Mouse (Mus musculus): ENCODE measurements around the gene Herc4. TPM values are rescaled to one million over a fixed set of nuclear protein-coding genes. Genes with fewer than 3 reads are reported as not detected.

The Herc4 gene
- polyA plus RNA-seq, 1 experiment from 2014 or later, result 27.9 TPM

DNA sequence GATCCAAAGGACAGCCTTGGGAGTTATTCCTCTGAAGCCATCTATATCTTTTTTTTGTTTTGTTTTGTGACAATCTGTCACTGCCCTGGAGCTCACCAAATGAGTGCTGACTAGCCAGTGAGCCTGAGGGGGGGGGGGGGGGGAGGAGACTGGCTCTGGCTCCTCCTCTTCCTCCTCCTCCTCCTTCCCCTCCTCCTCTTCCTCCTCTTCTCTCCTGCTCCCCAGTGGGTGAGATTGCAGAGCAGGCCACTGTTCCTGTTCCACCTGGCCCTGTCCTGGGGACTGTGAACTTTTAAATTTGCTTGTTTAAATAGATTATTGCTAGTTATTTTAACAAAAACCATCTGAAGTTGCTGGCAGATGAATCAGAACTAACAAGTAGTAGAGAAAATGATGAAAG lies 28.8 kb downstream of the Herc4 start:
- Histone ChIP-seq H3K4me3 (ENCODE audit: low read depth, low read length) (peak overlapping the region; percentile 32), H3K9me3 (replicated peaks; ENCODE audit: control insufficient read depth, low read length) (no peaks in the 10 kb centered on the region), H3K4me2 (ENCODE audit: low read depth, low read length) (peak overlapping the region; percentile 60), H3K4me1 (ENCODE audit: control insufficient read depth, low read depth, low read length) (peaks cover 35% of the 10 kb centered on the region), H3K36me3 (ENCODE audit: control insufficient read depth, insufficient read depth) (peaks cover 25% of the 10 kb centered on the region), H3K9ac (ENCODE audit: low read depth, low read length) (no peak overlapping the region), H3K27me3 (ENCODE audit: control insufficient read depth, insufficient read depth, low read depth, low read length) (no peaks in the 10 kb centered on the region), H3K27ac (ENCODE audit: low read length) (peak overlapping the region; percentile 92)
- peak; percentile 74 for ATAC-seq (ENCODE audit: low read depth)

- peak overlapping the region; percentile 60 for H3K4me2 ChIP-seq (ENCODE audit: low read depth, low read length)
- peak; percentile 83 for ATAC-seq (ENCODE audit: low read depth)
- peak overlapping the region; percentile 32 for H3K4me3 ChIP-seq (ENCODE audit: low read depth, low read length)
- H3K4me1 ChIP-seq (ENCODE audit: control insufficient read depth, low read depth, low read length), result peaks cover 39% of the 10 kb centered on the region
- H3K27ac ChIP-seq (ENCODE audit: low read length), result peak overlapping the region; percentile 92
- H3K9ac ChIP-seq (ENCODE audit: low read depth, low read length), result 0 out of 2 replicates have a peak overlapping the region, but pooled peaks have one; percentile 26
- peaks cover 25% of the 10 kb centered on the region for H3K36me3 ChIP-seq (ENCODE audit: control insufficient read depth, insufficient read depth)
- no peaks in the 10 kb centered on the region for H3K9me3 ChIP-seq (replicated peaks; ENCODE audit: control insufficient read depth, low read length)
- no peaks in the 10 kb centered on the region for H3K27me3 ChIP-seq (ENCODE audit: control insufficient read depth, insufficient read depth, low read depth, low read length)
- WGBS (ENCODE audit: insufficient replicate concordance), result 52% methylated on average over 5 of the region's 5 CpGs
Observed at GRCm38 (mm10) chr10:63272868-63273267, 29.3 kb downstream of the Herc4 start.

DNA sequence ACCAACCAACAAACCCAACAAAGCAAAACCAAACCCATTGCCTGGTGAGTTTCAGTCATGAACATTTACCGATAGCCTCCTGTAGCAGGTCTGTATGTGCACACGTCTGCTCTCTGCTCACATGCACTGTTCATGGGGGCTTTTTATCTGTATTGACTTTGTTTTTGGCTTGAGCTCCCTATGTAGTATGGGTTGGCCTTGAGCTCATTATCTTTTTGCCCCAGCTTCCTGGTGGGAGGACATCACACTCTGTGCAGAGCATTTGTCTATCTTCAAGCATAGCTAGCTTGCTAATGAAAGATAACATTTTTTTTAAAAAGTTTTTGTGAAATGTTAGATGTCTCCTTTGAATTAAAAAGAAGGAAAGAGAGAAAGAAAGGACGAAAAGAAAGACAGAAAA lies 33.4 kb downstream of the Herc4 start:
- Histone ChIP-seq H3K4me1 (ENCODE audit: control insufficient read depth, low read depth, low read length) (peaks cover 37% of the 10 kb centered on the region), H3K4me3 (ENCODE audit: low read depth, low read length) (peak overlapping the region; percentile 46), H3K9ac (ENCODE audit: low read depth, low read length) (peak overlapping the region; percentile 51), H3K4me2 (ENCODE audit: low read depth, low read length) (peak overlapping the region; percentile 57), H3K9me3 (replicated peaks; ENCODE audit: control insufficient read depth, low read length) (no peaks in the 10 kb centered on the region), H3K27me3 (ENCODE audit: control insufficient read depth, insufficient read depth, low read depth, low read length) (no peaks in the 10 kb centered on the region), H3K27ac (ENCODE audit: low read length) (peak overlapping the region; percentile 95), H3K36me3 (ENCODE audit: control insufficient read depth, insufficient read depth) (peaks cover 22% of the 10 kb centered on the region)
- WGBS (ENCODE audit: insufficient replicate concordance), result 25% methylated on average over 3 of the region's 3 CpGs
- peak; percentile 90 for ATAC-seq (ENCODE audit: low read depth)

GRCm38 (mm10) chr10:63279851-63280250 lies 36.2 kb downstream of the Herc4 start:
- no peak for ATAC-seq (ENCODE audit: low read depth)
- H3K9me3 ChIP-seq (replicated peaks; ENCODE audit: control insufficient read depth, low read length), result no peaks in the 10 kb centered on the region
- no peak overlapping the region for H3K4me3 ChIP-seq (ENCODE audit: low read depth, low read length)
- H3K9ac ChIP-seq (ENCODE audit: low read depth, low read length), result no peak overlapping the region
- no peak overlapping the region for H3K27ac ChIP-seq (ENCODE audit: low read length)
- no peak overlapping the region for H3K4me2 ChIP-seq (ENCODE audit: low read depth, low read length)
- peaks cover 32% of the 10 kb centered on the region for H3K36me3 ChIP-seq (ENCODE audit: control insufficient read depth, insufficient read depth)
- no peaks in the 10 kb centered on the region for H3K27me3 ChIP-seq (ENCODE audit: control insufficient read depth, insufficient read depth, low read depth, low read length)
- peaks cover 32% of the 10 kb centered on the region for H3K4me1 ChIP-seq (ENCODE audit: control insufficient read depth, low read depth, low read length)
- WGBS (ENCODE audit: insufficient replicate concordance), result 94% methylated on average over 3 of the region's 3 CpGs

DNA sequence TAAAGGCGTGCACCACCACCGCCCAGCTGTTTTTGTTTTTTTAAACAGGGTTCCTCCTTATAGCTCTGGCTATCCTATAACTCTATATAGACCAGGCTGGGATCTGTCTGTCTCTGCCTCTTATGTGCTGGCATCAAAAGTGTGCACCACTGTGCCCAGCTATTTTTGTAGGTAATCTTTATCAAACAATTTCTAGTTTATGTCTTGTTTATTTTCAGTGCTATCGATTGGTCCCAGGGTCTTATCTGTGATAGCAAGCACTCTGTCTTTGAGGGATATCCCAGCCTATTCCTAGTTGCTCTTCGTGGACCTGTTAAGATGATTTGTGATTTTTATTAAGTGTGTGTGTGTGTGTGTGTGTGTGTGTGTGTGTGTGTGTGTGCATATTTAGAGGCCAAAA lies 38.8 kb downstream of the Herc4 start:
- Histone ChIP-seq H3K9me3 (replicated peaks; ENCODE audit: control insufficient read depth, low read length) (no peaks in the 10 kb centered on the region), H3K4me2 (ENCODE audit: low read depth, low read length) (no peak overlapping the region), H3K36me3 (ENCODE audit: control insufficient read depth, insufficient read depth) (peaks cover 37% of the 10 kb centered on the region), H3K4me3 (ENCODE audit: low read depth, low read length) (no peak overlapping the region), H3K27ac (ENCODE audit: low read length) (peak overlapping the region; percentile 41), H3K27me3 (ENCODE audit: control insufficient read depth, insufficient read depth, low read depth, low read length) (no peaks in the 10 kb centered on the region), H3K4me1 (ENCODE audit: control insufficient read depth, low read depth, low read length) (peaks cover 19% of the 10 kb centered on the region), H3K9ac (ENCODE audit: low read depth, low read length) (no peak overlapping the region)
- WGBS (ENCODE audit: insufficient replicate concordance), result 47% methylated on average over 4 of the region's 4 CpGs
- ATAC-seq (ENCODE audit: low read depth), result peak; percentile 63

GRCm38 (mm10) chr10:63282846-63283245 lies 39.2 kb downstream of the Herc4 start:
- Histone ChIP-seq H3K27ac (ENCODE audit: low read length) (peak overlapping the region; percentile 14), H3K36me3 (ENCODE audit: control insufficient read depth, insufficient read depth) (peaks cover 41% of the 10 kb centered on the region), H3K4me2 (ENCODE audit: low read depth, low read length) (no peak overlapping the region)

DNA sequence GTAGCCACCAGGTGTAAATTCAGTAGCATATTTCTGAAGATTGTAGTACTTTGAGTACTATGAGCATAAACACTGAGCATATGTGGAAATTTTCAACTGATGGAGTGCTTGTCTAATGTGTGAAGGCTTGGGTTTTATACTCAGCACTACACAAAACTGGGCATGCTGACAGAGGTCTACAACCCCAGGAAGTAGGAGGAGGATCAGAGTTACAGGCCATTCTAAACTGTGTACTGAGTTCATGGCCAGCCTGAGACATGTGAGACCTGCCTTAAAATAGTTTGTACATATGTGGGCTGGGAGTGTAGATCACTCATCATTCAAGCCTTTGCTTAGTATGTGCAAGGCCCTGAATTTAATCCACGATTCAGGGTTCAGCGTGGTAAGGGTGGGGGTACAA lies 58.7 kb downstream of the Herc4 start:
- 85% methylated on average over 2 of the region's 2 CpGs for WGBS (ENCODE audit: insufficient replicate concordance)
- H3K36me3 ChIP-seq (ENCODE audit: control insufficient read depth, insufficient read depth), result peaks cover 33% of the 10 kb centered on the region
- no peak overlapping the region for H3K9ac ChIP-seq (ENCODE audit: low read depth, low read length)

More at GRCm38 (mm10) chr10:63282846-63283245, 39.2 kb downstream of the Herc4 start:
- Histone ChIP-seq H3K4me1 (ENCODE audit: control insufficient read depth, low read depth, low read length) (peaks cover 15% of the 10 kb centered on the region), H3K9me3 (replicated peaks; ENCODE audit: control insufficient read depth, low read length) (no peaks in the 10 kb centered on the region), H3K27me3 (ENCODE audit: control insufficient read depth, insufficient read depth, low read depth, low read length) (no peaks in the 10 kb centered on the region), H3K9ac (ENCODE audit: low read depth, low read length) (no peak overlapping the region), H3K4me3 (ENCODE audit: low read depth, low read length) (no peak overlapping the region)
- ATAC-seq (ENCODE audit: low read depth), result no peak
- WGBS (ENCODE audit: insufficient replicate concordance), result 80% methylated on average over 7 of the region's 7 CpGs

DNA sequence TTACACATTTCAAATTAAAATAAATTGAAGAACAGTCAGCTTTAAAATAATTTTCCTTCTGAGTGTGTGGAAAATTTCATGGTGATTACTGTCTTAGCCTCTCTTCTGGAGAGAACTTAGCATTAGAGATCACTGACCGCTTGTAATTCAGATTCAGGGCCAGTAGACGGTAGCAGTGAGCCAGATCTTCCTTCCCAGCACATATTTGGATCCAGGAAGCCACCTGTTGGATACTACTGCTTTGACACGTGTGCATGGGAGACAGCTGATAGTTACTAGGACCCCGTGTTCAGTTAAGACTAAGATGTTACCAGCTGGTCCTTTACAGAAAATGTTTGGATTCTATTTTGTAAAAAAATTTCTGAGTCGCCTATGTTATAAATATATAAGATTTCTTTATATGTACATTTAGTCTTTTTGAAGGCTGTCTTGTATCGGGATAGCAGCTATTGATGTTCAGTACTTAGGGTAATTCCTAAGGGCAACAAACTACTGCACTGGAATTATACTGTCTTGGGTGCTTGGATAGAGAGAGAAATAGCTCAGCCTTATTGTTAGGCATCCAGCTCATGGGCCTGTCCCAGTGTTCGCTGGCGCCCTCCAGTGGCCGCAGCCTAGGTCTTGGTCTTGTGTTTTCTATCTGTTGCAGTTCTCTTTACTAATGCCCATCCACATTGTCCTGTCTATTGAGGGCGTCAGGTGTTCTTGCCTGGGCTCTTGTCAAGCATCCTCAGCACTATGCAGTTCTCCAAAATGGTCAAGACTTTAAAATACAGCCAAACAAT lies 65.2 kb downstream of the Herc4 start:
- peaks cover 49% of the 10 kb centered on the region for H3K36me3 ChIP-seq (ENCODE audit: control insufficient read depth, insufficient read depth)
- no peak overlapping the region for H3K4me3 ChIP-seq (ENCODE audit: low read depth, low read length)
- H3K9ac ChIP-seq (ENCODE audit: low read depth, low read length), result no peak overlapping the region
- H3K4me2 ChIP-seq (ENCODE audit: low read depth, low read length), result no peak overlapping the region
- H3K27ac ChIP-seq (ENCODE audit: low read length), result no peak overlapping the region
- peak; percentile 64 for ATAC-seq (ENCODE audit: low read depth)
- H3K9me3 ChIP-seq (replicated peaks; ENCODE audit: control insufficient read depth, low read length), result no peaks in the 10 kb centered on the region
- no peaks in the 10 kb centered on the region for H3K4me1 ChIP-seq (ENCODE audit: control insufficient read depth, low read depth, low read length)
- 38% methylated on average over 10 of the region's 10 CpGs for WGBS (ENCODE audit: insufficient replicate concordance)
- H3K27me3 ChIP-seq (ENCODE audit: control insufficient read depth, insufficient read depth, low read depth, low read length), result no peaks in the 10 kb centered on the region

More for the DNA sequence above, 58.7 kb downstream of the Herc4 start:
- Histone ChIP-seq H3K27ac (ENCODE audit: low read length) (no peak overlapping the region), H3K27me3 (ENCODE audit: control insufficient read depth, insufficient read depth, low read depth, low read length) (no peaks in the 10 kb centered on the region), H3K4me1 (ENCODE audit: control insufficient read depth, low read depth, low read length) (no peaks in the 10 kb centered on the region), H3K4me3 (ENCODE audit: low read depth, low read length) (no peak overlapping the region), H3K4me2 (ENCODE audit: low read depth, low read length) (no peak overlapping the region), H3K9me3 (replicated peaks; ENCODE audit: control insufficient read depth, low read length) (no peaks in the 10 kb centered on the region)
- no peak for ATAC-seq (ENCODE audit: low read depth)

- Histone ChIP-seq H3K36me3 (ENCODE audit: control insufficient read depth, insufficient read depth) (peaks cover 60% of the 10 kb centered on the region), H3K27me3 (ENCODE audit: control insufficient read depth, insufficient read depth, low read depth, low read length) (no peaks in the 10 kb centered on the region), H3K4me2 (ENCODE audit: low read depth, low read length) (no peak overlapping the region), H3K4me1 (ENCODE audit: control insufficient read depth, low read depth, low read length) (no peaks in the 10 kb centered on the region), H3K9ac (ENCODE audit: low read depth, low read length) (no peak overlapping the region), H3K4me3 (ENCODE audit: low read depth, low read length) (no peak overlapping the region), H3K9me3 (replicated peaks; ENCODE audit: control insufficient read depth, low read length) (no peaks in the 10 kb centered on the region), H3K27ac (ENCODE audit: low read length) (no peak overlapping the region)
- ATAC-seq (ENCODE audit: low read depth), result no peak
- WGBS (ENCODE audit: insufficient replicate concordance), result 77% methylated on average over 1 of the region's 1 CpGs
Observed at GRCm38 (mm10) chr10:63313726-63314125, 70.1 kb downstream of the Herc4 start.
